Mouse (Mus musculus) small intestine, adult 2 months (tissue): ENCODE results near the gene Klhl33. TPM values are rescaled to one million over a fixed set of nuclear protein-coding genes. Genes with fewer than 3 reads are reported as not detected.

Source experiments
- H3K27ac ChIP-seq: fragments of 200-500 bp; 2 replicates; pipeline ENCODE4 v1.5.1; 2012; ENCODE audit warnings: low read depth, low read length, control low read depth, inconsistent platforms; ENCODE audit not compliant: insufficient read depth
- H3K27me3 ChIP-seq: fragments of 200-500 bp; 2 replicates; pipeline ENCODE4 v1.6.1; 2012; ENCODE audit warnings: mild to moderate bottlenecking, moderate library complexity, low read length, inconsistent platforms; ENCODE audit not compliant: control insufficient read depth, insufficient read depth
- H3K36me3 ChIP-seq: fragments of 200-500 bp; 2 replicates; pipeline ENCODE4 v1.6.1; 2012; ENCODE audit warnings: mild to moderate bottlenecking, low read length, control low read depth, inconsistent platforms; ENCODE audit not compliant: control insufficient read depth, insufficient read depth
- H3K4me1 ChIP-seq: fragments of 200-500 bp; 2 replicates; pipeline ENCODE4 v1.6.1; 2012; ENCODE audit warnings: low read length, inconsistent platforms, mixed read lengths; ENCODE audit not compliant: control insufficient read depth, insufficient read depth, insufficient read length
- H3K4me3 ChIP-seq: fragments of 200-500 bp; 2 replicates; pipeline ENCODE4 v1.5.1; 2012; ENCODE audit warnings: low read depth, mild to moderate bottlenecking, control low read depth, inconsistent platforms, low read length, moderate library complexity
- CTCF ChIP-seq: fragments of 200-500 bp; IDR thresholded peaks from 2 replicates; pipeline ENCODE4 v1.5.1; 2012; ENCODE audit warnings: low read depth, mild to moderate bottlenecking, control low read depth, inconsistent platforms, low read length, moderate library complexity, mixed read lengths; ENCODE audit not compliant: insufficient replicate concordance, insufficient read length; ENCODE audit errors: extremely low read depth
- POLR2A ChIP-seq: fragments of 200-500 bp; IDR thresholded peaks from 2 replicates; pipeline ENCODE4 v1.6.1; 2012; ENCODE audit warnings: low read depth, mild to moderate bottlenecking, control low read depth, inconsistent platforms, low read length, moderate library complexity
- WGBS: fragments of 180-500 bp; shearing (Covaris S2); methylation state at CpG from one replicate; pipeline ENCODE4 v1.1.7; 2018; 5-methylcytosine and 5-hydroxymethylcytosine counted together
- polyA plus RNA-seq: library from polyadenylated mRNA; depleted of rRNA; stranded (reverse); fragments of >200 nt; gene quantifications from 2 replicates; pipeline ENCODE4 v1.2.3, GENCODE M21; 2012

Gene Klhl33
- polyA plus RNA-seq, 1 experiment, result 1.7 TPM

GRCm38 (mm10) chr14:50936649-50937048, 39.3 kb upstream of the Klhl33 start:
- TF ChIP-seq CTCF (no peak), POLR2A (no peak)
- H3K4me1 ChIP-seq, result peaks cover under 1% of the 10 kb centered on the region; the same call in 1 of the 2 replicates
- H3K36me3 ChIP-seq, result no peaks in the 10 kb centered on the region
- H3K27me3 ChIP-seq, result no peaks in the 10 kb centered on the region
- no peak overlapping the region for H3K4me3 ChIP-seq
- H3K27ac ChIP-seq, result no peak overlapping the region
- 42% methylated on average over 1 of the region's 1 CpGs for WGBS

GRCm38 (mm10) chr14:50931493-50932020, 34.2 kb upstream of the Klhl33 start:
- H3K36me3 ChIP-seq, result peaks cover 25% of the 10 kb centered on the region
- peak overlapping the region; percentile 80 for H3K27ac ChIP-seq
- TF ChIP-seq POLR2A, result no peak
- no peak for TF ChIP-seq CTCF
- peaks cover 7% of the 10 kb centered on the region; the same call in 1 of the 2 replicates for H3K4me1 ChIP-seq
- 11% methylated on average over 12 of the region's 12 CpGs for WGBS
- peak overlapping the region; percentile 72 for H3K4me3 ChIP-seq
- H3K27me3 ChIP-seq, result no peaks in the 10 kb centered on the region

- Histone ChIP-seq H3K4me1 (peaks cover 7% of the 10 kb centered on the region; the same call in 1 of the 2 replicates), H3K4me3 (peak within 1 kb of the TSS; percentile 72), H3K36me3 (peaks cover 29% of the 10 kb centered on the region), H3K27ac (peak within 1 kb of the TSS; percentile 92), H3K27me3 (no peaks in the 10 kb centered on the region)
- under 1% methylated on average over 68 of the region's 68 CpGs for WGBS
- TF ChIP-seq POLR2A, result peak; percentile 44; the same call in 1 of the 2 replicates
- no peak for TF ChIP-seq CTCF
Measured at GRCm38 (mm10) chr14:50930754-50931492, 33.6 kb upstream of the Klhl33 start, which contains the start of the genes Pip4p1 and Pnp. Pip4p1 (minus strand) TSS chr14:50930856. Pnp (plus strand) TSS chr14:50931082.

GRCm38 (mm10) chr14:50930377-50930753, 33.1 kb upstream of the Klhl33 start:
- Histone ChIP-seq H3K4me3 (peak overlapping the region; percentile 72), H3K4me1 (peaks cover 9% of the 10 kb centered on the region; the same call in 1 of the 2 replicates), H3K27me3 (no peaks in the 10 kb centered on the region), H3K36me3 (peaks cover 29% of the 10 kb centered on the region), H3K27ac (peak overlapping the region; percentile 92)
- WGBS, result under 1% methylated on average over 38 of the region's 38 CpGs
- TF ChIP-seq CTCF (no peak), POLR2A (no peak)

GRCm38 (mm10) chr14:50929951-50930350, 32.6 kb upstream of the Klhl33 start:
- Histone ChIP-seq H3K4me3 (peak overlapping the region; percentile 72), H3K36me3 (peaks cover 29% of the 10 kb centered on the region), H3K4me1 (peaks cover 11% of the 10 kb centered on the region; the same call in 1 of the 2 replicates), H3K27me3 (no peaks in the 10 kb centered on the region), H3K27ac (peak overlapping the region; percentile 92)
- TF ChIP-seq POLR2A (no peak), CTCF (no peak)
- 5% methylated on average over 10 of the region's 10 CpGs for WGBS

GRCm38 (mm10) chr14:50927366-50927765, 30.1 kb upstream of the Klhl33 start:
- H3K4me1 ChIP-seq, result peaks cover 11% of the 10 kb centered on the region; the same call in 1 of the 2 replicates

More at GRCm38 (mm10) chr14:50927366-50927765, 30.1 kb upstream of the Klhl33 start:
- Histone ChIP-seq H3K36me3 (peaks cover 29% of the 10 kb centered on the region), H3K27me3 (no peaks in the 10 kb centered on the region), H3K27ac (no peak overlapping the region), H3K4me3 (no peak overlapping the region)
- WGBS, result 70% methylated on average over 3 of the region's 3 CpGs
- TF ChIP-seq POLR2A, result no peak
- no peak for TF ChIP-seq CTCF
